Mouse (Mus musculus) cerebellum, postnatal 4 days (tissue): ENCODE results near the gene Tspan18.

Source experiments
- DNase-seq, 2 experiments: peaks; one replicate each; pipeline ENCODE4 v3.0.0; 2022; ENCODE audit warnings: low spot score in 2 of 2, mixed read lengths in 1 of 2

Gene Tspan18

DNA sequence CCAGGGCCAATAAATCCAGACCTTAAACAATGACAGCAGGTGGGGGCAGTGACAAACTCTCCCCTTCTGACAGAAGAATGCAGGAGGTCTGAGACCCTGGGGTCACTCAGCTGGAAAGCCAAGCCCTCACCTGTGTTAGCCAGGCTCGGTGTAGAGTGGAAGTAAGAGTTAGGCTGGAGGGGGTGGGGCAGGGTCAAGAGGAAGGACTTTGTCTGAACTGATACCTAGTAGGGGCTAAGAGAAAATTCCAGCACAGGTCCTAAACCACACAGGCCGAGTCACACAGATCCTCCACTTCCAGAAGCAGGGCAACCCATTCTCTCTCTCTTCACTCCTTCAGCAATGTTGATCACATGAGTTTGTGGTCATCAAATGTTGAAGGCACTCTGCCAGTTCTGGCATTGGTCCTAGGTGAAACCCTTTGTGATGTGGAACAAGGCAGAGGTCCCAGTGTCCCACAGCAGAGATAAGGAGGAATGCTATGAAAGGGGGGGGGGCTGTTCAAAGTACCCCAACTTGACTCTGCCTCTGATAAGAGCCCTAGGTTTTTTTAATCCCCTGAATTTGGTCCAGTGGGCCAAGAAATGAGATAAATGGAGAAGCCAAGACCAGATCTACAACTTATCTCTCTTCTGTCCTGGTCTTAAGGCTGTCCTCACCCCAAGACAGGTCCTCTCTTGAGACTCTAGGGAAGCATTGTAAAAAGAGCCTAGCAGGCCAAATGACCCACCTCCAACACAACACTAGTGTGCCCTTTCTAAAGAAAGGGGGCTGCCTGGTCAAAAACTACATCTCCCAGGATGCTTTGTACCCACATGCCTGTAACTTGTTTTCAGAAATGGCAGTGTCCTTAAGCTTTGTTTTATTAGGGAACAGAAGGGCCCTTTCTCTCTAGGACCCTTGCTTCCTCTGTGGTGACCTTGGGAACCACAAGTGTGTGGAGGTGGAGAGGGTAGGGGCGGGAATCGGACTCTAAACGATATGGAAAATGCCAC lies 71.7 kb downstream of the Tspan18 start:
- DNase-seq: no peak

DNA sequence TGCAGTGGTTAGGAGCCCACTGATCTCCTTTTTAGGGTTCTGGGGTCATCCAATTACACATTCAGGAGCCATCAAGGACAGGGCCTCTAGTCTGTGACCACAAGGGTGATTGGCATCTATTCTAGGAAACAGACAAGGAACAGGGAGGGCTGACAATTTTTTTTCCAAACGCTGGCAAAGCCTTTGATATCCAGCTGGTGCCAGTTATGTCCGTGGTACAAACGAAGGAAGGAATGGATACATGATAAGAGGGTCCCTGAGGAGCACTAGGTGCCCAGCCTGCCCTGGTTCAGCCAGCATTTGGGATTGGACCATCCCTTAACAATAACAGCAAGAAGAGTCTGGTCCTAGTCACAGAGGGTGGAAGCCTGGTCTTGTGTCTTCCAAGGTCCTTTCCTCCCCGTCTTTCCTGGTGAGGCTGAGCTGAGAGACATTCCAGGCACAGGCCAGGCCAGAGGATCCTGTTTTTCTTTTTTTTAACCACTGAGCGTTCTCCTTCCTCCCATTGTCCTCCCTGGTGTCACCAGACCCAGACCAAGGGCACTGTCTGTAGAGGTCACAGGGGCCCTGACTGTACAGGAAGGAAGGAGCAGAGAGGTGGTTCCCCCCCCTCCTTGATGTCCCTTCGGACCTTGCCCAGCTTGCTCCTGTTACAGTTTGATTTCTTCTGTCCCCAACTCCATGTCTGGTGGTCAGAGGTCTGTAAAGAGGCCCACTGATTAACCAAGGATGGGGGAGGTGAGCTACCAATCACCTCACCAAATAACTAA lies 72.6 kb downstream of the Tspan18 start:
- no peak for DNase-seq

DNA sequence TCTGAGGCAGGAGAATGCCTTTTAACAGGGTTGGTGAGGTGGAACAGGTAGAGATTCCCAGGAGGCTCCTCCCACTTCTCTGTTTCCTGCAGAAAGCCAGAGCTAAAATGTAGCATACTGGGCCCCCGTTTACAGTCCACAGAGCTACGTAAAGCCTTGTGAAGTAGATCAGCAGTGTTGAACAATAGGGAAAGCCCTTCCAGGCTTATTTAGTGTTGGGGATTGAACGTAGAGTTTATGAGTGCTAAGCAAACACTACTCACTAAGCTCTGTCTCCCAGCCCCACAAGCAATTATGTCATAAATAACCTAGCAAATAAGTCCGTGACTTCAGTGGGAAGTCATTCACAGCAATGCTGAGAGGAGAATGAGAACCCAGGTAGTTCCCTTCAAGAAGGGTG lies 76.7 kb downstream of the Tspan18 start:
- DNase-seq: no peak

DNA sequence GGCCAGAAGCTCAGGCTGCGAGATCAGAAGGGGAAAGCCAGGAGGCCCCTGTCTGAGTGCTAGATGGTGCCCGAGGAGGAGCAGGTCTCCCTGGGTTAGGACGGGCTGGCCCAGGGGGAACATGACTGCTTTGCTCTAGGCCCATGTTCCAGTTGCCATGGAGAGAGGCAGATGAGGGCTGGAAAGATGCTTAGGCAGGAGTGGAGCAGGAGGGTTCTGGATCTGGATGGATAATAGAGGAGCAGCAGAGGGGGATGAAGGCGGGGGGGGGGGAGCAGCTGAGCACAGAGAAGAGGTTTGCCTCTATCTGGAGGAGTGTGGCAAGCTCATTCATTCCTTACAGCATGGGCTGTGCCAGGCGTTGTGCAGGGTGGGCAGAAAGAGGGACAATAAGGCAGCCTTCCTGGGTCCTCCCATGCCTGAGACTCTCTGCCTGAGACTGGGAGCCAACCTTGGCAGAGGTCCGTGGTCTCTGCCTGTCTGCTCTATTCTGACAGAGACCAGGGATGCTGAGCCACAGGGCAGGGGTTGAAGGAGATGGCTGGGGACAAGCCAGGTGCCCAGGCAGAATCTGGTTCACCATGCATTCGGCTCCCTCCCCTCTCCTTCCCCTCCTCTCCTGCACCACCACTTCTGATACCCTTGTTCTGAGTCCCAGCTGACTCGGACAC lies 77.4 kb downstream of the Tspan18 start:
- DNase-seq: no peak

DNA sequence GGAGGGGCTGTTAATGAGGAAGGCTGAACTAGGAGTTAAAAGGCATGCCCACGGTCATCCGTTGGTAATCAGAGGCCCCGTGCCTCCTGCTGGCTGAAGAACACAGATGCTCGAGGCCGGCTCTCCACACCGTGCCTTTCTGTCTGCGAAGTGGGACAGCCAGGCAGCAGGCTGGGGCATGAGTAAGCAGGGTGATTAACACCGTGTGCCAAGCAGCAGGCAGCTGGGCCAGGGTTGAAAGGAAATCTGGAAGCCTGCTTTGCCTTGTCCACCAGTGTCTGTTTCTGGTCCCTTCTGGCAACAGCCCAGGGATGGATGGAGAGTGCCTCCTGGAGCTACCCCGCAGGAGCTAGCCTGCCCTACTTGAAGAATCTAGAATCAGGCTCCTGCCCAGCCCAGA lies 81.9 kb downstream of the Tspan18 start:
- DNase-seq: peak in 1 of 2 experiments; percentile 46

DNA sequence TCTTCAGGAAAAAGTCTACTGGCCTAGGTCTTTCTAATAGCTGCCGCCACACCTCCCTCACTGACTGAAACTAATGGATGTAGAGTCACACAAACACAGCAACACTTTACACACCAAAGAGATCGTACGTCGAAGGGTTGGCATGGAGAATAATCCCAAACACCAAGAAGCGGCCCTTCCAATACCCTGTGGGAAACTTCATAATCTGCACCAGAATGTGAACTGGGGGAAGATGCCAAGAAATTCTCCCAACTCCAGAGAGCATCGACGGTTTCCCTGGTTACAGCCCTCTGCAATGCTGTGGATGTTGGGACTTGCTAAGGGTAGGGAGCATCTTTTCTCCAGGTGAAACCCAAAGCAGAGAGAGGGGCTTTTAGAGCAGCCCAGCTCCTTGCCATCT lies 83.7 kb downstream of the Tspan18 start:
- no peak for DNase-seq

DNA sequence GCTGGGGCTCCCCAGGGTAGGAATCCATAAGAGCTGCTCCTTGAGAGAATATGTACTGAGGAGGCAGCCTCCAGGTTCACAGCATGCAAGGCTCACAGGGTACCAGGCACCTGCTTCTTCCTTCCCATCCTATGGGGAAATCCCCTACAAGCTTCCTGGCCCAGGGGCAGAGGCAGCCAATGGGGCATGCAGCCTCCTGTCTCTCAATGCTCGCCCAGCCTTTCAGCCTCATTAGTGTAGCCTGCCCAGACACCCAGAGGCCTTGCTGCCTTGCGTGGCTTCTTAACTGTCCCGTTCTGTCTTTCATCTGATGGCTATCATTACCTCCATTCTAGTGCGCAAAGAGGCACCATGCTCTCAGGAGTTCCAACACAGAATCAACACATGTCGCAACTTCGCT lies 85.2 kb downstream of the Tspan18 start:
- no peak for DNase-seq

DNA sequence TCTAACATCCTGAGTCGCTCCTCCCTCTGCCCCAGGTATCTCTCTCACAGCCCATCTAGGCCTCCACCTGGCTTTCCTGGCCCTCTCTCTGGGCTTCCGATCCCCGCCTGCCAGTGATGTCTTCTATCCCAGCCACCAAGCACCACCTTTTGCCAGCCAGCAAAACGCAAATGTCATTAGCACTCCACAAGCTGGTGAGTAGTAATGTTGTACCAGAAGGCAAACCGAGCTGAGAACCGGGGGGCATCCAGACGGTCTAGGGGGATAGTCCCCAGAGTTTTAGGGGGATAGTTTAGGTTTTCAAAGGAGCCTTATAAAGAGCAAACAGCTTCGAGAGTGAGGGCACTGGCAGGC lies 90.2 kb downstream of the Tspan18 start:
- DNase-seq: no peak

DNA sequence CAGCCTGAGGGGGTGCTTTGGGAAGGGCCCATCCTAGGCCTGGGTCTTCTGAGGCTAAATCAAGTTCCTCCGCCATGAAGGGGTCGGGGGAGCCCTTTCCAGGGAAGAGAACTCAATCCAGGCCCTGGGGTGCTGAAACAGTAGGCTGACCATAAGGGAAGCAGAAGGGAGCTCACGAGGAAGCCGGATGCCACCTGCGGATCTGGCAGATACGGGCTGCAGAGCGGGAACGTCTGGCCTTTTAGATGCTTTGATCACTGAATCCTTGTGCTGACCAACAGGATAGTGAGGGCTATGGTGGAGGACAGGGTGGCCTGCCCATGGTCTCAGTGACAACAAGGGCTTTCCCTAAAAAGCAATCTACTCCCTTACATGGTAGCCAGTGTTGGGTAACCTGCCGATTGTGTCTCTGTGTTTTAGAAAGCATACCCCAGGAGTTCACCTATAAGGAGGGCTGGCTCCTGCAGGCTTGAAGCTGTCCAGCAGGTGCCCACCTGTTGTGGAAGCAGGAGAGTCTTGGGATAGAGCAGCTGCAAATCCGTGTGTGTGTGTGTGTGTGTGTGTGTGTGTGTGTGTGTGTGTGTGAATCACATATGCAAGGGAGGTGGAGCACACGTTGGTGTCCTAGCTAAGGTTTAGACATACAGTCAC lies 90.7 kb downstream of the Tspan18 start:
- no peak for DNase-seq

DNA sequence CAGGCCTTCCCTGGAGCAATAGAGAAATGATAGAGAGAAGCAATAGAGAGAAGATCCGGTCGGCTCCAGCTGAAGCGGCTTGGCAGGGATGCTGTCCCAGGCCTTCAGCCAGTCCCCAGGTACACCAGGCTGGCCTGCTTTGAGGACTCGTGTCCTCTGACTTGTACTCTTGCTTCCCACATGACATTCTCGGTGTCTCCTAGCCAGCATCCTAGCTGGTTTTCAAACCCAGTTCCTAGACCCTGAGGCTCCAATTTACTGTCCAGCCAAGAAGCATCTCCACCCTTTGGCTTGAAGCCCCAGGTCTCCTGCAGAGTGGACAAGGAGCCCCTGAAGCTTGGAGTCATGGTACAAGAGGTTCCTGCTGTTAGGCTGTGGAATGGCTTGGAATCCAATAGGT lies 92.1 kb downstream of the Tspan18 start:
- DNase-seq: no peak

DNA sequence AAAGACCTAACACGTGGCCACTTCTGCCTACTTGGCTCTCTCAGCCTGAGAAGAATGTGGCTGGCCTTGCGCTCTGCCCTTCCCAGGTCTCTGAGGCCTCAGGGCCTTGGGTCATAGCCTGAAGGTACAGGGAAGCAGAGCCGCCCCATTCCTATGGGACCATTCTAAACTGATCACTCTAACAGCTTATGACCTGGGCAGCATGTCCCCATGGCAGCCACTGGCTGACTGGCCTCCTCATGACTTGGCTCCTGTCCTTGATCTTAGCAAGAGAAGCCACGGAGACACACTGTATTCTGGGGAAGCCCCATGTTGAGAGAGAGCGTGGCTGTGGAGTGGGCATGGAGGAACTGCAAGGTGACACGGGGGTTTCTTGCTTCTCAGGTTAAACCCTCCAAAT lies 95.4 kb downstream of the Tspan18 start:
- DNase-seq: no peak

DNA sequence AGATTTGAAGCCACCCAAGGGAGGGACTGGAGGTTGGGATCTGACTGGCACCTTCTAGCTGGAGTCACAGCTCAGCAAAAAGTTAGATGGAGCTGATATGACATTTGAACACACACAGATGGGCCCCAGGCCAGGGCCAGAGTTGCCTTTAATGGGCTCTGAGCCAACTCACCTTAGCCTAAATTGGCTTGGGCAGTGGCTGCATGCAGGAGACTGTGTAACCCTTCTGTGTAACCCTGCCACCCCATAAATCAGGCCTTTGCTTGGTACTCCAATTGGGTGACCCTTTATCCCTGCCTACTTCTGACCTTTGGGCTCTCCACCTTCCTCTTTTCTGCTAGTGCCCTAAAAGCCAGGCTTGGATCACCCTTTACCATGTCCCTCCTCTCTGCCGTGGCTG lies 97.2 kb downstream of the Tspan18 start:
- DNase-seq: no peak

DNA sequence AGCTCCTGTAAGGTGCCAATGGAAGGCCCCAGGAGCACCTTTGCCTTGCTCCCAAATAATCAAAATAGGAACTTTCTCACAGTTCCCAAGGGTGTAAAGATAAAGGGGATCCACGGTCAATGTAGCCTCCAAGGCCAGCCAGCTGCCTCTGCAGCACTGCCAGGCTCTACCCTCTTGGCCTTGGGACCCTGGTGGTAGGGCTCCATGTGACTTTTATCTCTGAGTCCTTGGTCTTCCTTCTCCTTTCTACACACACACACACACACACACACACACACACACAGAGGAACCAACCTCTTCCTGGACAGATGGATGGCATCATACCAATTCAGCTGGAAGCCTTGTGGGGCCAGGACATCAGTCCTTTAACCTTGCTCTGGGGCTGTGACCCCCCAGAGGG lies 102.2 kb downstream of the Tspan18 start:
- no peak for DNase-seq

DNA sequence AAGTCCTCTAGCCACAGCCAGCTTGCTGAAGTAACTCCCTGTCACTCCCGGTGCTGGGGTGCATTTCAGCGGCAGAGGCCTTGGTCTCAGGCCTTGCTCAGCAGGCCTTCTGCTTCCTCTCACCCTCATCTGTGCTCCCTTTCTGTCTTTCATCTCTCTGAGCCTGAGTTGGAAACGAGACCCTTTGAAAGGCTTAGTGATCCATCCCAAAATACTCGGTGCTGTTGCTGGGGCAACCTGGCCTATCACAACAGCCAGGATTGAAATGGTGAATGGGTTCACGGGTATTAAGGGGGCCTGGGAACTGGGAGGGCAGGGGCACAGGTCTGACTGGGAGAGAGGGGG lies 105.9 kb downstream of the Tspan18 start:
- no peak for DNase-seq

DNA sequence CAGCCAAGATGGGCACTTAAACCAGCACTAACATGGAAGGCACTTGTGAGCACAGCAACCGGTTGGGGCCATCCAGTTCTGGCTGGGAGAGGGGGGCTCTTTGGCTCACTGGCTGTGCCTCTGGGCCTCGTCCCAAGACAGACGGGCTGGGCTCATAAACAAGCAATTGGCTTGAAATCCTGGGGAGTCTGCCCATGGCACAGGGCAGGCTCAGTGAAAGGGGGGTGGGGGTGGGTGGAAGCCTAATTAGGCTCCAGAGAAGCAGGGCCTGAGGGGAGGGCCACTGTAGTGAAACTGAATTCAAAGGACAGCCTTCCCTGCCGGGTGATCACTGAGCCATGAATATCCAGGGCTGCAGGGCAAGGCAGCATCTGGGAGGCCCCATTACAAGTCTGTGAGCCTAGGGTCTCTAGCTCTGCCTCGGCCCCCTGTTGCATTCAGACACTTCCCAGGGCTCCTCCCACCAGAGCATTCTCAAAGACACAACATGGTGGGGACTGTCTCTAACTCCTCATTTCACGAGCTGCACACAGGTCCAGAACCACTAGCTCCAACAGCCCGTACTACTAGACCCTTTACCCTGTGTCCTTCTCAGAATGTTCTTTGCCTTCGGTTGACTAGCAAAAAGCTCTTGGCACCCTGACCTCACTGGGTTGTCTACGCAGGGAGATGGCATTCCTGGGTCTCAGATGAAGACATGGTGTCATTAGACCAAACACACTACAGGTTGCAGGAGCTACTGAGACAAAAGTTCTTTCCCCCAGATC lies 106.4 kb downstream of the Tspan18 start:
- DNase-seq: peak in 1 of 2 experiments; percentile 65

DNA sequence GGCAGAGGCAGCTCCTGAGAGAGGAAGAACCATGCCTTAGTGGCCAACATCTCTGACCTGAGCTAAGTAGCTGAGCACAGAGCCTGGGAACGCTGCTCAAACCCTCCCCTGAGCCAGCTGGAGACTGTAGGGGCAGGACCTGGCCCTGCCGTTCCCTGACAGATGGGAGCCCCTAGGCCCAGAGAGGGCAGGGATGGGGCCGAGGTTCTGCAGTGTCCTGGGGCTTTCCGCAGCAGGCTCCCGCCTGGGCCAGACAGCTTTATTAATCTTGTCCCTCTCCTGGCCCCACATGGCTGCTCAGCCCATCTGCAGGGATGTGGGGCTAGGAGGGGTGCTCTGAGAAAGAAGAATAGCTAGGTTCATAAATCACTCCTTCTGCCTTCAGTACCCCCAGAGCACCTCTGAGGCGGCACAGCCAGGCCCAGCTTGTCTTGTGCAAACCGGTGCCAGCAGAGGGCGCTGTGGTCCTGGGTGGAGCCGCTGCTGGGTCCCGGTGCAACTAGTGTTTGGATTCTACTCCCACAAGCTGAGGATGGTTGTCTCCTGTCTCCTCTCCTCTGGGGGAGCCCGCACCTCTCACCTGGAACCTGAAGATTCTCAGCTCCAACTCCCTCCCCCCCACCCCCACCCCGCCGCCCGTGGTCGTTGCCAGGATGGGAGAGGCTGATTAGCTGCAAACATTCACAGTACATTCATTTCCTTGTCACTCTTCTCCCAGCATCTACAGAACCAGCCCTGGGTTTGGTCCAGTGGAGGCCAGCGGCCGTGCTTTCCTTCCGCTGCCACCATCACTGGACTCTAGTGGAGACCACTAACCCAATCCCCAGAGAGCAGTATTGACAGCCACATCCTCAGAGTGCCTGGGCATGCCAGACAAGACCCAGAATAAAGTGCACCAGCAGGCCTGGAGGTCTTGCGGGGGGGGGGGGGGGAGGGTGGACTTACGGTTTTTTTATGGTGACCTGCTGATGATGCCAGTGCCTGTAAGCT lies 107.4 kb downstream of the Tspan18 start:
- DNase-seq: peak; percentile 96

DNA sequence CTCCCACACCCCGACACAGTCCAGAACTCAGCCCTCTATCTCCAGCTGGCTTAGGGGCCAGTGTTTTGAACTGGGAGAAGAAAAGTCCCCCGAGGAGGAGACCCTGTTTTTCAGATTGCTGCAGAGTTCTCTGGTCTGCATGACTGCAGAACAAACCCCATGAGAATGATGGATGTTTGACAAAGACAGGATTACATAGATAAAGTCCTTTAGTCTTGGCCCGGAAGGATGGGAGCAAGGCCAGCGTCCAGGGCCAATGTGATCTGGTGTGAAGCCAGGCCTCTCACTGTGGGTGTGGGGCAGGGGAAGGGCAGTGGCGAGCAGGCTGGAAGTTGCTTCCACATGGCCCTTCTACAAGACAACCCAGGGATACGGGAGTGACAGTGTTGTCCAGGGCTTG lies 110.8 kb downstream of the Tspan18 start:
- no peak for DNase-seq

DNA sequence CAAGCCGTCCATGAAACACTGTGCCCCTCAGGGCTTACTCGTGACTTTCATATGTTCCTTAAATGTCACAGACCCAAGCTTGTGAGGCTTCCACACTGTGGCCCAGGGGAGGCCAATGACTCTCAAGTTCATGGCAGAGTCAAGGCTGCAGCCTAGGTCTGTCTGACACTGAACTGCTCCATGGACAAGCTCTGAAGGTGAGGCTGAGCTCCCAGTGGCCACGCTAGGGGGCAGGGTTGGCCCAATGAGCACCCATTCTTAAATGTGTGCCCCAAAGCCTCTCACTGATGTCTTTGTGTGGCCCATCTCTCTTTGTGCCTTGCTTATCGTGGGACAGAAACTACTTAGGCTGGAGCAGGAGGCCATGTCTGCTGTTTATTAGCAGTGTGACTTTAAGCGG lies 113.9 kb downstream of the Tspan18 start:
- DNase-seq: no peak

DNA sequence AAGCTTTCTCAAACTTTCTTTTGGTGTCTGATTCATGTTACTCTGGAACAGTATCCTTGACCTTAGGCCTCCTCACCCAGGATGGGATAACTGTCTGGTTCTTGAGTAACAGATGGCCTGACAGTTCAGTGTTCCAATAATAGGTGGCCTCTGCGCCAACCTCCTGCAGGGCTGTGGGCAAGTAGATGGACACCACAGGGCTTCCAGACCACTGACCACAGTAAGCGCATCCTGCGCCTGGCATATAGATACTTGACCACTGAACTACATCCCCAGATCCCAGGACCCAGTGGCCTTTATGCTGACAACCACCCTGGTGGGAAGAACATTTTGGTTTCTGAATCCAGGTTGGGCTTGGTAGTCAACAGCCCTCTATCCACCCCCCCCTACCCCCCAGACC lies 114.7 kb downstream of the Tspan18 start:
- DNase-seq: no peak
